Mouse (Mus musculus): ENCODE results near the gene Ggta1.

Ggta1 gene

DNA sequence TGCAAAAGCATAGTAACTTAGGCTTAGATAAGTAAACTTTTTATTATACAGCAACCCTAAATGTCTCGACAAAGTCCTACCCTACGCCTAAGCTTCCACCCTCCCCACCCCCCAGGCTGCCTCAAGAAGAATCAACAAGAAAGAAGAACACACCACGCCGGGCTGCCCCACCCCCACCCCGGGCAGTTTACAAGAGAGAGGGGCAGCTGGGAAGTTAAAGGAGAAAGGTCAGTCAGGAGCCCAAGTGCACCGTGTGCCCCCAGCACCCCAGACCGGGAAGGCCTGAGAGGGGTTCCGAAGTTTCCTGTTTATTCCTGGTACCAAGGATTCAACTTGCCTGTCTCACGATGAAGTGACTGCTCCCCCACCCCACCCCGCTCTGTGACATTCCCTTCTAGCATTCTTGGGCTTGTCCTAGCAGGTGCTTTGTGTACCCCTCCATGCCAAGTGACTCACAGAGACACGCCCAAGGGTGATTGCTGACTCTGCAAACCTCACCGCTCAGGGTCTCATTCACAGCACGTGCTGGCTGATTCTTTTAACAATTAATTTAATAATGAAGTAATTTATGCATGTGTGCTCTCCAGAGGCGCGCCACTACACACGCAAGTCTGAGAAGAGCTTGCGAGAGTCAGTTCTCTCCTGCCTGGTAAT is 27.6 kb upstream of the Ggta1 start:
- DNase-seq (ENCODE audit: low read depth, low spot score) = no peak

DNA sequence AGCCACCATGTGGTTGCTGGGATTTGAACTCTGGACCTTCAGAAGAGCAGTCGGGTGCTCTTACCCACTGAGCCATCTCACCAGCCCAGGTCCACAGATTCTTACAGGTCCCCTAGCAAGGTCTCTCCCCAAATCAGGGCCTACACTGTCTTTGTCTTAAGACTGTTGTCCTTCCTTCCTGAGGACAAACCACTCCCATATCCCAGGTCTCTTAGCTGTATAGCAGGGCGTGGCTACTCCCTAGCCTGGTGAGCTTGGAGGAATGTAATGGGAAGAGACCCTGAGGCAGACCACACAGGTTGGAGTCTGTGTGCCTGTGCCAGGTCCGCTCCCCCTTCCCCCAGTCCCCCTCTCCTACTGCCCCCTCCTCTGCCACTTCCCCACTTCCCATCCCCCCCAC is 24.7 kb upstream of the Ggta1 start:
- DNase-seq (ENCODE audit: low read depth, low spot score) = no peak

GRCm38 (mm10) chr2:35486981-35487655 is 24.1 kb upstream of the Ggta1 start:
- no peak for DNase-seq (ENCODE audit: low read depth, low spot score)

- no peak for DNase-seq (ENCODE audit: low read depth, low spot score)
These were observed 21.1 kb upstream of the Ggta1 start for GRCm38 (mm10) chr2:35484102-35484501.

GRCm38 (mm10) chr2:35483402-35483801 is 20.4 kb upstream of the Ggta1 start:
- no peak for DNase-seq (ENCODE audit: low read depth, low spot score)

DNA sequence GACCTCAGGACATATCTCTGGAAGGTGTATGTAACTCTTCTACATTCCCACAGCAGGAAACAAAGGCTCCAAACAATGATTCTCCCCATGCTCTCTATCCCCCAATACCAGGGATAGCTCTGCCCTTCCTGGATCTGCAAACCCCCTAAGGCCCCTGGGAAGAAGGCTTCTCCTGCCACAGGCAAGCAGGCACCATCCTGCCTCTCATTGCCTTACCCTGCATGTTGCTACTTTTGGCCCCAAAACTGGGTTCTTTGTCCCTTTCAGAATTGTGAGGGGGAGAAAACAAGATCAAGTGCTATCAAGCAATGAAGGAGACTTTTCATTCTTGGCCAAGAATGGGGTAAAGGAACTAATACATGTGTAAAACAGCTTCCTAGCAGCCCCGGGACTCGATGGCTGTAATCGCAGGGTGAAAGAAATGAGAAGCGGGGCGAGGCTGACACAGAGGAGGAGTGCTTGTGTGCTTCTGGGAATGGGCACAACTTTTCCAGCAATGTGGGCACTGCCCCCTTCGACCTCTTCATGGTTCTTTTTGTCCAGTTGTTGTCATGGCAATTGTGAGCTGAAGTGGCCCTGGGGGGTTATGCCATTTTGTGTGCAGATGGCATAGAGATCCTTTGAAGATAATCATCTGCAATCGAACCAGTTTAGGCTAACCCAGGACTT is 18.4 kb upstream of the Ggta1 start:
- DNase-seq (ENCODE audit: low read depth, low spot score) = no peak

DNA sequence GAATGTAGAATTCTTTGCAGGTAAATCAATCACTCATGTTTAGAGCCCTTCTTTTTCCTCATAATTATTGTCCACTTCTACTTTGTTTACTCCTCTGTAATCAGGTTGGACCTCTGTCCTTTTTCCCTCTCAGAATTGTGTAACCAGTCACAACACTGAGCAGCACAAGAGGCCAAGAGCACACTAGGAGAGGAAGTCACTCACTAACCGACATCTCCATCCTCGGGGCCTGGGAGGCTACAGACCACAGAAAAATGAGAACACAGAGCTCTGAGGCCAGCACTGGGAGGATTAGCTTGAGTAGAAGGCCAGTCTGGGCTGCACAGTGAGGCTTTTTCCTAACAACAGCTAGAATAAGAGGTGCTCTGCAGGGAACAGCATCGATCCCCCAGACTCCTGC is 17.0 kb upstream of the Ggta1 start:
- DNase-seq (ENCODE audit: low read depth, low spot score) = no peak

DNA sequence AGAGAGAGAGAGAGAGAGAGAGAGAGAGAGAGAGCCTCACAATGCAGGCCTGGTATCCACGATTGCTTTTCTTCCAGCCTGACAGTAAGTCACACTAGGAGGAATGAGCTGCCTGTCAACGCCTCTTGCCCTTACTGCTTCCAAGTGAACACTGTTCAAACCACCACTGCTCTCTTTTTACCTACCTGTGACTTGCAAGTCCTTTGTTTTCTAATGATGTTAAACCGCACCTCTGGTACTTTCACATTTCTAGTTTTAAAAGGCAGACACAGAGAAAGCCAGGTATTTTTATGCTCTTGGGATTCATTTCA is 15.7 kb upstream of the Ggta1 start:
- DNase-seq (ENCODE audit: low read depth, low spot score) = peak; percentile 36

DNA sequence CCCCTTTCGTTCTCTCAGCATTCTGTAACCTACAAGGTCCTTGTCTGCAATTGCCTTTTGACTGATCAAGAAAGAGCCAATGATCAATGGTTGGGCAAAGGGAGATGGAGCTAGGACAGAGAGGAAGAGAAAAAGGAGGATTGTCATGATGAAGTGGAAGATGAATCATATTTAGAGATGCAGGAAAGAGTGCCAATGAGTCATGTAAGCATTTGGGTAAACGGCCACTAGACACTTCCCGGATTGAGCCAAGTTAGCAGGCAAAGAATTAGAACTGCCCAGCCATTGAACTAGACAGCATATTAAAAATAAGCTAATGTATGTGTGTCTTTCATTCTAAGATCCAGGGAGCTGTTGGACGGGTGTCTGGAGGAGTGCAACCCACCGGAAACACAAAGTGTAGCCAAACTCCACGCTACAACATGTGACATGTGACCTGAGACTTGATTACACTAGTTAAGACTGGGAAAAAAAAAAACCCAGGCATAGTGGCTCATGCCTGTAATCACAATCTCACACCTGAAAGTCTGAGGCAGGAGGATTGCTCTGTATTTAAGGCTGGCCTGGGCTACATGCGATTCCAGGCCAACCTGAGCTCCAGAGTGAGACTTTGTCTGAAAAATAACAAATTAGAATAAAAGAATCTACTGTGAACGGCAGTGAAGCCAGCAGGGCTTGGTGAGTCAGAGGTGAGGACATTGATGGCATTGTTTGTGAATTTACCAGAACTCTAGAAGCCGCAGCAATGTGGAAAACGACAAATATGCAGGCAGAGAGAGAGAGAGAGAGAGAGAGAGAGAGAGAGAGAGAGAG is 15.2 kb upstream of the Ggta1 start:
- DNase-seq (ENCODE audit: low read depth, low spot score) = no peak

DNA sequence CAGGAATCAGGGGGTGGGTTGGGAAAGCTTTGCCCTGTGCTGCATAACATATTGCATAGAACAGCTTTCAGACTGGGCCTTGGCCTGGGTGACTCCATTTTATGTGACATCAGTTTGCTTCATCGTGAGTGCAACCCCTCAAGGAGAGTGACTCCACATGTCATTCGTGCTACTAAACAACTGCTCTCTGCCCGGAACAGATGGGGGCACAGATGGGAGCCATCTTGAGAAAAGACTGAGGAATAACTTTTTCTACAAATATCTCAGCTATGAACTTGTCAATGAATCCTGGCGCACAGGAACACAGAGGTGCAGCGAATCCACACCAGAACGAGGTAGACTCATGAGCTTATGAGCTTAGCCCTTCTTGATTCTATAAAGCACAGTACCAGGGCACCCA is 14.3 kb upstream of the Ggta1 start:
- DNase-seq (ENCODE audit: low read depth, low spot score) = no peak

- DNase-seq (ENCODE audit: low read depth, low spot score) = no peak
These were observed 11.9 kb upstream of the Ggta1 start for GRCm38 (mm10) chr2:35474916-35475315.

GRCm38 (mm10) chr2:35469266-35469665 is 6.2 kb upstream of the Ggta1 start:
- DNase-seq (ENCODE audit: low read depth, low spot score) = no peak

DNA sequence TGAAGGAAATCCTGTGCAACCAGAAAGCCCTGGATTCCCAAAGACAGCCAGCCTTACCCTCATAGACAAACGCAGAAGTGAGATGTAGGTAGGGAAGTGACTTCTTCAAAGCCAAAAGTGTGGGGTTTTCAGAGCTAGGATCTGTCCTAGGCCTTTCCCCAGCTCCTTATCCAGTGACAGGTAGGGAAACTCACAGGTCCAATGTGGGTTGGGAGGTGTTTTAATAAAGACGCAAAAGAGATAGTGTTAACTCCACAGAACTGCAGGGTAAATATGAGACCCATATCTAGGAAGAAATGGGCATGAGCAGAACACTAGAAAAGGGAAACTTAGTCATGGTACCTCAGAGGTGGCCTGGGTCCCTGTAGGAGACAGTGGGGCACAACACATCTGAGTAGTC is 5.2 kb upstream of the Ggta1 start:
- DNase-seq (ENCODE audit: low read depth, low spot score) = no peak

DNA sequence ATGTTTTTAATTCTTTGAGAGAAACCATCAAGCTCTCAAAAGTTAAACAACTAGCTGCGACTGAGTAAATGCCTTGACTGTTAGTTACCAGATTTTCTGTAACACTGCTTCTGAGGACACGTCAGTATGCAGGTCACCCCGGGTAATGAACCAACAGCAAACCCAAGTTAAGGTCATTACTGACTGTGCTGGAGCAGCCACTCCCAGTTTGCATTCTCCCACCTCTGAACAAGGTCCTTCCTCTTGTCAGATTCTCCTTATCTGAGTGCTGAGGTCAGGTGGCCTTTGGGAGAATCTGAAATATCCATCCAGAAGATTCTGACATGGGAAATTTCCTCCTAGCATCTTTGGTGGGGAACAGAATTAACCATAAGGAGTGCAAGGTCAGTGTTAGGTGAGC is 4.8 kb upstream of the Ggta1 start:
- DNase-seq (ENCODE audit: low read depth, low spot score) = no peak

GRCm38 (mm10) chr2:35465677-35466076 is 2.6 kb upstream of the Ggta1 start:
- peak; percentile 14 for DNase-seq (ENCODE audit: low read depth, low spot score)

GRCm38 (mm10) chr2:35464548-35464947 is 1.5 kb upstream of the Ggta1 start:
- peak; percentile 64 for DNase-seq (ENCODE audit: low read depth, low spot score)

DNA sequence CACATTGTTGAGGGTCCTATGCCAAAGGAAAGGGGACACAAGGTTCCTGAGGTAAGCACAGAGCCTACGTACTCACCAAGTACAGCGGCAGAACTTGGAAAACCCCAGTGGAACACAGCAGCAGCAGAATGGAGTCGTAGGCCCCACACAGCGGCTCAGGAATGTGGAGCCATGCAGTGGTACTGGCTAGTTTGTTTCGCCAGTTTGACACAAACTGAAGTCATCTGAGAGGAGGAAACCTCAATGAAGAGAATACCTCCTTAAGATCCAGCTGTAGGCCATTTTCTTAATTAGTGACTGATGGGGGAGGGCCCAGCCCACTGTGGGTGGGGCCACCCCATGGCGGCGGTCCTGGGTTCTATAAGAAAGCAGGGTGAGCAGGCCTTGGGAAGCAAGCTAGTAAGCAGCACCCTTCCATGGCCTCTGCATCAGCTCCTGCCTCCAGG is 1.1 kb upstream of the Ggta1 start:
- peak; percentile 50 for DNase-seq (ENCODE audit: low read depth, low spot score)

- DNase-seq (ENCODE audit: low read depth, low spot score) = peak; percentile 86
These were observed 499 bp upstream of the Ggta1 start for GRCm38 (mm10) chr2:35463372-35464088.

DNA sequence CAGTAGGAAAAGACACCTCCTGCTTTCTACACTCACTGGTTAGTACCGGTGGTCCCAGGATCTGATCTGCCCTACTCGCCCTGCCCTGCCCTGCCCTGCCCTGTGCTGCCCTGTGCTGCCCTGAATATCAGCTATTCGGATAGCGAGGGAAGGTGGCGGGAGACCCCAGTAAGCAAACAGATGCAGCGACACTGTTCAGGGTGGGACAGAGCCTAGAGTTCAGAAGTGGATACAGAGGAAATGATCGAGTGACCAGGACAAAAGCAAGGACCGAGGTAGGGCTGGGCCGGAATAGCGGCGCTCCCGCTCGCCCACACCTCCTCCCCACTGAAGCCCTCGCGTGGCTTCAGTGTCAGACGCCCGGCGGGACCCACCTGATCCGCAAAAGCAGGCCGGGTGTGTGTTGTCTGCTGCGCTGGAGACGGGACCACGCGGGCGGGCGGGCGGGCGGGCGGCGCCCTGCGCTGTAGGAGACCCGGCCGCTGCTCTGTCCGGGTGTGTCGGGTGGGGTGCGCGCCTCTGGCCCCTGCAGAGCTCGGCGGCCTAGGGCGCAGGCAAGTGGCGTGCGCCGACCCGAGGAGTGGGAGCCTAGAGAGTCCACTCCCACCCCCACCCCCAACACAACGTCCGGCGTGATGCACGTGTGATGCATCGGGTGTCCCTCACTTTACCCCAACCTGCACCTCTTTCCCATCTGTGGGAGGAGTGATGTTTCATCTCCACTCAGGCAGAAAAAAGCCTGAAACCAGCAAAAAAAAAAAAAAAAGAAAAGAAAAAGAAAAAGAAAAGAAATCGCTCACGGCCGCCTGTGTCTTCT is 852 bp downstream of the Ggta1 start:
- DNase-seq (ENCODE audit: low read depth, low spot score) = peak; percentile 53

GRCm38 (mm10) chr2:35461131-35461947 is 1.7 kb downstream of the Ggta1 start:
- peak; percentile 85 for DNase-seq (ENCODE audit: low read depth, low spot score)
